Mouse (Mus musculus) ES-CJ7 (cell line): ENCODE measurements around the gene Olfr362.
"Not testable (repeated sequence)": the region's sequence is repeated elsewhere in the genome, so short reads cannot be mapped to it uniquely, and the experiment has no call there.

Experiments used
- DNase-seq: peaks from one replicate; pipeline ENCODE4 v3.0.0; 2011; ENCODE audit warnings: low read depth, low spot score

The Olfr362 gene

GRCm38 (mm10) chr2:37117810-37118209 is at the start of gene Olfr362:
Gene Olfr362, minus strand, starts transcription at chr2:37117910.
- no peak for DNase-seq

- DNase-seq, result no peak
Observed at GRCm38 (mm10) chr2:37139022-37139421, 21.3 kb upstream of the Olfr362 start, which contains the start of gene Olfr364-ps1. Gene Olfr364-ps1, plus strand, starts transcription at chr2:37139322.

- not testable (repeated sequence) for DNase-seq
Observed at GRCm38 (mm10) chr2:37089190-37089589, 28.5 kb downstream of the Olfr362 start, which contains the start of gene Olfr361. Gene Olfr361, minus strand, starts transcription at chr2:37089290.

- DNase-seq, result no peak
Observed at GRCm38 (mm10) chr2:37065446-37065845, 52.3 kb downstream of the Olfr362 start, which contains the start of gene Olfr360. Gene Olfr360, plus strand, starts transcription at chr2:37065746.
